Mouse (Mus musculus): ENCODE data around the gene Nrcam. TPM values are rescaled to one million over a fixed set of nuclear protein-coding genes. Genes with fewer than 3 reads are reported as not detected.
A peak's percentile ranks its signal among the peaks of the same experiment; 100 is the strongest.

Gene Nrcam
- polyA plus RNA-seq, 1 experiment from 2014 or later, result 75.7 TPM

GRCm38 (mm10) chr12:44438884-44439283 is 110.2 kb downstream of the Nrcam start:
- Histone ChIP-seq H3K27me3 (ENCODE audit: control insufficient read depth, insufficient read depth, low read length) (no peaks in the 10 kb centered on the region), H3K9ac (ENCODE audit: low read length) (peak overlapping the region; percentile 63), H3K27ac (ENCODE audit: low read depth, low read length) (peak overlapping the region; percentile 73), H3K36me3 (ENCODE audit: control insufficient read depth, insufficient read depth, low read length) (peaks cover 2% of the 10 kb centered on the region; the same call in 1 of the 2 replicates), H3K4me3 (ENCODE audit: low read depth, low read length) (peak overlapping the region; percentile 33), H3K4me1 (ENCODE audit: control insufficient read depth, insufficient read depth, low read length) (peaks cover 36% of the 10 kb centered on the region), H3K9me3 (ENCODE audit: control insufficient read depth, low read length) (0 out of 2 replicates have a peak, but pooled peaks cover 2% of the 10 kb centered on the region), H3K4me2 (peak overlapping the region; percentile 45)
- DNase-seq (ENCODE audit: low spot score, missing footprints), result peak; percentile 93
- 2% methylated on average over 8 of the region's 8 CpGs for WGBS
- ATAC-seq (ENCODE audit: low FRiP score), result peak; percentile 83

DNA sequence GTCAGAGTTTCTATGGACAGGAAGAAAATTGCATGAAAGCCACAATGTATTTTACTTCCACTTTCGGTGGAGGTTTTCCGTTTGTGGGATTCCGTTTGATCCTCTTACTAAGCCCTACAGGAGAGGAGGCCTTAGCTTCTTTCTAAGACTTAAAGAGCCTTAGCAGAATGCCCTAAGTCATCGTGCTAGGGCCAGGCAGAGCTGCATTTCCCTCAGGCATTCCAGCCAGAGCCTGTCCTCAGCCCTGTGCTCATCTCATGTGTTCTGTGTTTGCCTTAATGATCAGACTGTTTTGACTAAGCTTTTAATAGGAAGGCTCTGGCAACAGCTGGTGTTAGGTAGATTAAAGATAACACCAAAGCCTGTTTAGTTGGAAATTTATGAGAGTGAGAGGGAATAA is 111.5 kb downstream of the Nrcam start:
- Histone ChIP-seq H3K27ac (ENCODE audit: low read depth, low read length) (peak overlapping the region; percentile 54), H3K4me3 (ENCODE audit: low read depth, low read length) (peak overlapping the region; percentile 33; the same call in 1 of the 2 replicates), H3K27me3 (ENCODE audit: control insufficient read depth, insufficient read depth, low read length) (no peaks in the 10 kb centered on the region), H3K36me3 (ENCODE audit: control insufficient read depth, insufficient read depth, low read length) (peaks cover 2% of the 10 kb centered on the region; the same call in 1 of the 2 replicates), H3K4me2 (peak overlapping the region; percentile 45), H3K4me1 (ENCODE audit: control insufficient read depth, insufficient read depth, low read length) (peaks cover 39% of the 10 kb centered on the region), H3K9me3 (ENCODE audit: control insufficient read depth, low read length) (0 out of 2 replicates have a peak, but pooled peaks cover 2% of the 10 kb centered on the region), H3K9ac (ENCODE audit: low read length) (peak overlapping the region; percentile 7; the same call in 1 of the 2 replicates)
- WGBS, result 4% methylated on average over 4 of the region's 4 CpGs
- peak; percentile 87 for DNase-seq (ENCODE audit: low spot score, missing footprints)
- ATAC-seq (ENCODE audit: low FRiP score), result peak; percentile 60

DNA sequence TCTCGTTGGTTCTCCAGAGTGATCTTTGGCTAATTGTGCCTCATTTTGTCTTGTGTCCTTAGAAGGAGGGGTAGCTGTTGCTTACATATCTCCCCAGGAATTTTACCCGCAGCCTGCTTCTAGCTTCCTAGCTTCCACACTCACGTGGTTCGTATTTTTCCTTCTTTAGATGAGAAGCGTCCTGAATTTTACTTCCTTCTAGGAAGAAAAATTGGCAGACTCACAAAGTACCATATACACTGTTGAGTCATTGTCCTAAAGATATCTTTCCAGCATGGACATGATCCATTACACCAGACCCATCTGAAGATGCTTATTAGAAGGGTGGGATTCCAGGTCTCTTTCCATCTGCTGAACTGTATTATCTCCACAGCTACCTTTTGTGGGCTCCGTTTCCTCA is 122.2 kb downstream of the Nrcam start:
- no peaks in the 10 kb centered on the region for H3K27me3 ChIP-seq (ENCODE audit: control insufficient read depth, insufficient read depth, low read length)
- H3K36me3 ChIP-seq (ENCODE audit: control insufficient read depth, insufficient read depth, low read length), result no peaks in the 10 kb centered on the region
- 0 out of 2 replicates have a peak, but pooled peaks cover 2% of the 10 kb centered on the region for H3K4me1 ChIP-seq (ENCODE audit: control insufficient read depth, insufficient read depth, low read length)
- H3K9me3 ChIP-seq (ENCODE audit: control insufficient read depth, low read length), result no peaks in the 10 kb centered on the region
- no peak overlapping the region for H3K9ac ChIP-seq (ENCODE audit: low read length)
- WGBS, result 70% methylated on average over 6 of the region's 6 CpGs
- DNase-seq (ENCODE audit: low spot score, missing footprints) (no peak), ATAC-seq (ENCODE audit: low FRiP score) (no peak)
- H3K27ac ChIP-seq (ENCODE audit: low read depth, low read length), result no peak overlapping the region
- no peak overlapping the region for H3K4me3 ChIP-seq (ENCODE audit: low read depth, low read length)
- H3K4me2 ChIP-seq, result no peak overlapping the region

GRCm38 (mm10) chr12:44451742-44452141 is 123.1 kb downstream of the Nrcam start:
- DNase-seq (ENCODE audit: low spot score, missing footprints) (no peak), ATAC-seq (ENCODE audit: low FRiP score) (no peak)
- Histone ChIP-seq H3K4me1 (ENCODE audit: control insufficient read depth, insufficient read depth, low read length) (0 out of 2 replicates have a peak, but pooled peaks cover 2% of the 10 kb centered on the region), H3K4me2 (no peak overlapping the region), H3K4me3 (ENCODE audit: low read depth, low read length) (no peak overlapping the region), H3K27ac (ENCODE audit: low read depth, low read length) (no peak overlapping the region), H3K27me3 (ENCODE audit: control insufficient read depth, insufficient read depth, low read length) (no peaks in the 10 kb centered on the region), H3K9ac (ENCODE audit: low read length) (no peak overlapping the region), H3K36me3 (ENCODE audit: control insufficient read depth, insufficient read depth, low read length) (no peaks in the 10 kb centered on the region), H3K9me3 (ENCODE audit: control insufficient read depth, low read length) (no peaks in the 10 kb centered on the region)
- 67% methylated on average over 1 of the region's 1 CpGs for WGBS

DNA sequence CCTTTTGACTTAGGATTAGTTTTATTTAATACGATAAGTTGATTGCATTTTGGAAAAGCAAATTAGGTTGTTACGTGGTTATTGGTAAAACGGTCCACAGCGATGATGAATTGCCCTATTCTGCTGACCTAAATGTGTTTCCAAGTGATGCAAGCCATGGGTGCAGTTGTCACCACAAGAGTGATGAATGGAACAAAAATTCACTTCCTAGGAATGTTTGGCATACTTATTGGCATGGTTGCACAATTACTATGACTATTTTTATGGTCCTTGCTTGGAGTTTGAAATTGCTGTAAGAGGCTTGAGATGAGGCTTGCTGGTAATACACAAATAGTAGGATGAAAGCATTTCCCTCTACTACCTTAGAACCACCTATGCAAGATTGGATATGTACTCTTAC is 125.1 kb downstream of the Nrcam start:
- H3K27ac ChIP-seq (ENCODE audit: low read depth, low read length), result no peak overlapping the region
- H3K9me3 ChIP-seq (ENCODE audit: control insufficient read depth, low read length), result no peaks in the 10 kb centered on the region
- H3K9ac ChIP-seq (ENCODE audit: low read length), result no peak overlapping the region
- DNase-seq (ENCODE audit: low spot score, missing footprints) (no peak), ATAC-seq (ENCODE audit: low FRiP score) (no peak)
- H3K4me1 ChIP-seq (ENCODE audit: control insufficient read depth, insufficient read depth, low read length), result 0 out of 2 replicates have a peak, but pooled peaks cover 2% of the 10 kb centered on the region
- no peak overlapping the region for H3K4me3 ChIP-seq (ENCODE audit: low read depth, low read length)
- WGBS, result 94% methylated on average over 4 of the region's 4 CpGs
- H3K27me3 ChIP-seq (ENCODE audit: control insufficient read depth, insufficient read depth, low read length), result no peaks in the 10 kb centered on the region
- H3K36me3 ChIP-seq (ENCODE audit: control insufficient read depth, insufficient read depth, low read length), result no peaks in the 10 kb centered on the region
- no peak overlapping the region for H3K4me2 ChIP-seq

- 84% methylated on average over 4 of the region's 4 CpGs for WGBS
- Histone ChIP-seq H3K4me1 (ENCODE audit: control insufficient read depth, insufficient read depth, low read length) (no peaks in the 10 kb centered on the region), H3K27ac (ENCODE audit: low read depth, low read length) (no peak overlapping the region), H3K9ac (ENCODE audit: low read length) (no peak overlapping the region), H3K27me3 (ENCODE audit: control insufficient read depth, insufficient read depth, low read length) (no peaks in the 10 kb centered on the region), H3K9me3 (ENCODE audit: control insufficient read depth, low read length) (no peaks in the 10 kb centered on the region), H3K4me3 (ENCODE audit: low read depth, low read length) (no peak overlapping the region), H3K4me2 (no peak overlapping the region), H3K36me3 (ENCODE audit: control insufficient read depth, insufficient read depth, low read length) (no peaks in the 10 kb centered on the region)
- ATAC-seq (ENCODE audit: low FRiP score) (no peak), DNase-seq (ENCODE audit: low spot score, missing footprints) (no peak)
These were observed 129.3 kb downstream of the Nrcam start for GRCm38 (mm10) chr12:44457961-44458360.

GRCm38 (mm10) chr12:44462436-44462835 is 133.8 kb downstream of the Nrcam start:
- H3K4me3 ChIP-seq (ENCODE audit: low read depth, low read length), result no peak overlapping the region
- H3K9me3 ChIP-seq (ENCODE audit: control insufficient read depth, low read length), result no peaks in the 10 kb centered on the region
- no peak overlapping the region for H3K9ac ChIP-seq (ENCODE audit: low read length)
- no peak overlapping the region for H3K27ac ChIP-seq (ENCODE audit: low read depth, low read length)
- H3K36me3 ChIP-seq (ENCODE audit: control insufficient read depth, insufficient read depth, low read length), result no peaks in the 10 kb centered on the region
- no peaks in the 10 kb centered on the region for H3K4me1 ChIP-seq (ENCODE audit: control insufficient read depth, insufficient read depth, low read length)
- ATAC-seq (ENCODE audit: low FRiP score), result no peak
- H3K27me3 ChIP-seq (ENCODE audit: control insufficient read depth, insufficient read depth, low read length), result no peaks in the 10 kb centered on the region
- no peak overlapping the region for H3K4me2 ChIP-seq
- DNase-seq (ENCODE audit: low spot score, missing footprints), result no peak
- 52% methylated on average over 4 of the region's 4 CpGs for WGBS

- WGBS, result 76% methylated on average over 6 of the region's 6 CpGs
These were observed 134.3 kb downstream of the Nrcam start for GRCm38 (mm10) chr12:44462976-44463375.

DNA sequence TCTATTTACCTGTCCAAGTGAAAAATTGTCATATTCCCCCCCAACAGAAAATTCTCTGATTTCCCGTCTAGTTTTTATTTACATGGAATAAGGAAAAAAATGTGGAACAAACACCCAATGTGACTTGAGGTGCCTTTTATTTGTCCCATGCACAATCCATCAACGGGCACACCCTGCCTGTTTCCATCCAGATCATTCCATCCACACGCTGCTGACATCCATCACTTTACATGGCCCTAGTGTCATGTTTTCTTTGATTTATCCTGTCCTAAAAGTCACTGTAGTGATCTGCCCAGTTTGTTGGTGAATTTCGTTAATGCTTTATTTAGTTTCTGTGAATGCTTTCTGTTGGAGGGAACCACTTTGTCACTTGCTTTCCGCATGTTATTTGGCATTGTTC is 142.4 kb downstream of the Nrcam start:
- Histone ChIP-seq H3K9ac (ENCODE audit: low read length) (no peak overlapping the region), H3K36me3 (ENCODE audit: control insufficient read depth, insufficient read depth, low read length) (no peaks in the 10 kb centered on the region), H3K4me1 (ENCODE audit: control insufficient read depth, insufficient read depth, low read length) (no peaks in the 10 kb centered on the region), H3K4me3 (ENCODE audit: low read depth, low read length) (no peak overlapping the region), H3K4me2 (no peak overlapping the region), H3K27ac (ENCODE audit: low read depth, low read length) (no peak overlapping the region), H3K27me3 (ENCODE audit: control insufficient read depth, insufficient read depth, low read length) (no peaks in the 10 kb centered on the region), H3K9me3 (ENCODE audit: control insufficient read depth, low read length) (no peaks in the 10 kb centered on the region)
- no peak for DNase-seq (ENCODE audit: low spot score, missing footprints)
- 86% methylated on average over 5 of the region's 5 CpGs for WGBS
- ATAC-seq (ENCODE audit: low FRiP score), result no peak

More at GRCm38 (mm10) chr12:44462976-44463375, 134.3 kb downstream of the Nrcam start:
- no peak overlapping the region for H3K9ac ChIP-seq (ENCODE audit: low read length)
- H3K27ac ChIP-seq (ENCODE audit: low read depth, low read length), result no peak overlapping the region
- no peaks in the 10 kb centered on the region for H3K4me1 ChIP-seq (ENCODE audit: control insufficient read depth, insufficient read depth, low read length)
- H3K9me3 ChIP-seq (ENCODE audit: control insufficient read depth, low read length), result no peaks in the 10 kb centered on the region
- no peak overlapping the region for H3K4me3 ChIP-seq (ENCODE audit: low read depth, low read length)
- ATAC-seq (ENCODE audit: low FRiP score) (no peak), DNase-seq (ENCODE audit: low spot score, missing footprints) (no peak)
- no peak overlapping the region for H3K4me2 ChIP-seq
- H3K36me3 ChIP-seq (ENCODE audit: control insufficient read depth, insufficient read depth, low read length), result no peaks in the 10 kb centered on the region
- H3K27me3 ChIP-seq (ENCODE audit: control insufficient read depth, insufficient read depth, low read length), result no peaks in the 10 kb centered on the region
